Mouse (Mus musculus) MEL (cell line): ENCODE results near the gene Stk40. TPM values are rescaled to one million over a fixed set of nuclear protein-coding genes. Genes with fewer than 3 reads are reported as not detected.

Experiments
- DNase-seq: peaks from one replicate; pipeline ENCODE4 v3.0.0; 2011; ENCODE audit warnings: low read depth, low spot score
- H3K27ac ChIP-seq: 2 replicates; pipeline ENCODE4 v1.5.1; 2012; ENCODE audit warnings: low read depth, mild to moderate bottlenecking, control low read depth, low read length, moderate library complexity; ENCODE audit not compliant: control insufficient read depth
- H3K27me3 ChIP-seq, 2 experiments: fragments of 150-350 bp in 1 of 2; sonication (generic) in 1 of 2; 2 replicates each; pipeline ENCODE4 v1.6.1; 2012; ENCODE audit warnings: low read length in 2 of 2, mild to moderate bottlenecking in 2 of 2, improper control_type of control experiment in 1 of 2, moderate library complexity in 1 of 2; ENCODE audit not compliant: insufficient read depth in 2 of 2, control insufficient read depth in 1 of 2
- H3K36me3 ChIP-seq, 2 experiments: 2 replicates each; pipeline ENCODE4 v1.6.1; 2012 to 2014; ENCODE audit warnings: low read length in 2 of 2, improper control_type of control experiment in 1 of 2, inconsistent platforms in 1 of 2, mild to moderate bottlenecking in 1 of 2; ENCODE audit not compliant: insufficient read depth in 2 of 2, control insufficient read depth in 1 of 2
- H3K4me1 ChIP-seq, 2 experiments: fragments of 150-350 bp in 1 of 2; sonication (generic) in 1 of 2; 2 replicates each; pipeline ENCODE4 v1.6.1; 2012; ENCODE audit warnings: low read length in 2 of 2, improper control_type of control experiment in 1 of 2, mild to moderate bottlenecking in 1 of 2; ENCODE audit not compliant: insufficient read depth in 2 of 2, control insufficient read depth in 1 of 2
- H3K4me3 ChIP-seq, 2 experiments: fragments of 150-350 bp in 1 of 2; sonication (generic) in 1 of 2; 2 replicates each; pipeline ENCODE4 v1.5.1; 2012; ENCODE audit warnings: low read depth in 2 of 2, low read length in 2 of 2, mild to moderate bottlenecking in 2 of 2, moderate library complexity in 2 of 2, control low read depth in 1 of 2, improper control_type of control experiment in 1 of 2; ENCODE audit not compliant: control insufficient read depth in 1 of 2, insufficient read depth in 1 of 2
- H3K79me2 ChIP-seq: 2 replicates; pipeline ENCODE4 v1.6.1; 2012; ENCODE audit warnings: mild to moderate bottlenecking, low read length, moderate library complexity; ENCODE audit not compliant: control insufficient read depth, poor library complexity, insufficient read depth
- H3K9ac ChIP-seq: 2 replicates; pipeline ENCODE4 v1.6.1; 2012; ENCODE audit warnings: low read depth, mild to moderate bottlenecking, control low read depth, low read length, moderate library complexity; ENCODE audit not compliant: control insufficient read depth, poor library complexity, severe bottlenecking
- H3K9me3 ChIP-seq: fragments of 150-350 bp; sonication (generic); replicated peaks from 2 replicates; pipeline ENCODE4 v1.6.1; 2012; ENCODE audit warnings: mild to moderate bottlenecking, low read length, improper control_type of control experiment, moderate library complexity; ENCODE audit not compliant: insufficient read depth
- BHLHE40 ChIP-seq: IDR thresholded peaks from 2 replicates; pipeline ENCODE4 v1.6.1; 2012; ENCODE audit warnings: low read depth, mild to moderate bottlenecking, inconsistent platforms, low read length, improper control_type of control experiment, borderline replicate concordance
- CHD2 ChIP-seq: IDR thresholded peaks from 2 replicates; pipeline ENCODE4 v1.6.1; 2011; ENCODE audit warnings: low read length, improper control_type of control experiment
- CTCF ChIP-seq, 3 experiments: IDR thresholded peaks in 2 of 3; conservative IDR thresholded peaks in 1 of 3; 2 replicates each; pipeline ENCODE4 v1.5.1; 2011 to 2012; ENCODE audit warnings: low read length in 3 of 3, low read depth in 2 of 3, mild to moderate bottlenecking in 2 of 3, improper control_type of control experiment in 1 of 3, inconsistent platforms in 1 of 3, mixed read lengths in 1 of 3, moderate library complexity in 1 of 3; ENCODE audit not compliant: control insufficient read depth in 1 of 3, insufficient read depth in 1 of 3, poor library complexity in 1 of 3, severe bottlenecking in 1 of 3
- EP300 ChIP-seq, 2 experiments: IDR thresholded peaks; 2 replicates each; pipeline ENCODE4 v1.6.1; 2011; ENCODE audit warnings: improper control_type of control experiment in 2 of 2, low read length in 2 of 2, low read depth in 1 of 2, mild to moderate bottlenecking in 1 of 2
- HCFC1 ChIP-seq: IDR thresholded peaks from 2 replicates; pipeline ENCODE4 v1.6.1; 2012; ENCODE audit warnings: low read depth, mild to moderate bottlenecking, inconsistent platforms, low read length, improper control_type of control experiment, moderate library complexity
- KAT2A ChIP-seq: conservative IDR thresholded peaks from 2 replicates; pipeline ENCODE4 v1.6.1; 2012; ENCODE audit warnings: low read depth, low read length, improper control_type of control experiment, inconsistent platforms
- MAFK ChIP-seq: IDR thresholded peaks from 2 replicates; pipeline ENCODE4 v1.6.1; 2011; ENCODE audit warnings: low read depth, mild to moderate bottlenecking, low read length, improper control_type of control experiment, borderline replicate concordance
- MAX ChIP-seq: IDR thresholded peaks from 2 replicates; pipeline ENCODE4 v1.6.1; 2011; ENCODE audit warnings: low read length, improper control_type of control experiment
- MAZ ChIP-seq: IDR thresholded peaks from 2 replicates; pipeline ENCODE4 v1.6.1; 2012; ENCODE audit warnings: low read depth, mild to moderate bottlenecking, inconsistent platforms, low read length, improper control_type of control experiment
- MXI1 ChIP-seq: IDR thresholded peaks from 2 replicates; pipeline ENCODE4 v1.6.1; 2011; ENCODE audit warnings: mild to moderate bottlenecking, low read depth, low read length, improper control_type of control experiment
- MYC ChIP-seq: IDR thresholded peaks from 2 replicates; pipeline ENCODE4 v1.6.1; 2011; ENCODE audit warnings: low read depth, mild to moderate bottlenecking, low read length, improper control_type of control experiment, moderate library complexity
- NELFE ChIP-seq: IDR thresholded peaks from 2 replicates; pipeline ENCODE4 v1.6.1; 2011; ENCODE audit warnings: low read depth, low read length, improper control_type of control experiment
- NRF1 ChIP-seq: IDR thresholded peaks from 2 replicates; pipeline ENCODE4 v1.6.1; 2014; ENCODE audit warnings: low read depth, mild to moderate bottlenecking, inconsistent platforms, low read length, improper control_type of control experiment, moderate library complexity; ENCODE audit not compliant: poor library complexity, insufficient read depth, severe bottlenecking
- POLR2A ChIP-seq, 2 experiments: IDR thresholded peaks; 2 replicates each; pipeline ENCODE4 v1.6.1; 2011 to 2012; ENCODE audit warnings: low read length in 2 of 2, mild to moderate bottlenecking in 2 of 2, control low read depth in 1 of 2, improper control_type of control experiment in 1 of 2, low read depth in 1 of 2, moderate library complexity in 1 of 2; ENCODE audit not compliant: control insufficient read depth in 1 of 2, insufficient read depth in 1 of 2, poor library complexity in 1 of 2
- POLR2AphosphoS5 ChIP-seq: IDR thresholded peaks from 2 replicates; pipeline ENCODE4 v1.6.1; 2012; ENCODE audit warnings: low read depth, borderline replicate concordance, mild to moderate bottlenecking, inconsistent platforms, low read length, moderate library complexity, mixed read lengths
- SMC3 ChIP-seq: IDR thresholded peaks from 2 replicates; pipeline ENCODE4 v1.6.1; 2011; ENCODE audit warnings: low read depth, low read length, improper control_type of control experiment
- TAL1 ChIP-seq: IDR thresholded peaks from 2 replicates; pipeline ENCODE4 v1.6.1; 2012; ENCODE audit warnings: mild to moderate bottlenecking, inconsistent platforms, low read length, moderate library complexity, mixed read lengths
- TBP ChIP-seq: IDR thresholded peaks from 2 replicates; pipeline ENCODE4 v1.8.0; 2011; ENCODE audit warnings: low read depth, low read length, improper control_type of control experiment
- TCF12 ChIP-seq: IDR thresholded peaks from 2 replicates; pipeline ENCODE4 v1.6.1; 2014; ENCODE audit warnings: low read depth, mild to moderate bottlenecking, inconsistent platforms, low read length, improper control_type of control experiment, moderate library complexity
- UBTF ChIP-seq: IDR thresholded peaks from 2 replicates; pipeline ENCODE4 v1.6.1; 2012; ENCODE audit warnings: low read depth, mild to moderate bottlenecking, inconsistent platforms, low read length, improper control_type of control experiment, moderate library complexity, borderline replicate concordance; ENCODE audit not compliant: insufficient read depth
- USF2 ChIP-seq, 2 experiments: IDR thresholded peaks; 2 replicates each; pipeline ENCODE4 v1.6.1; 2011 to 2012; ENCODE audit warnings: improper control_type of control experiment in 2 of 2, low read length in 2 of 2, borderline replicate concordance in 1 of 2, inconsistent platforms in 1 of 2, low read depth in 1 of 2, mild to moderate bottlenecking in 1 of 2; ENCODE audit not compliant: insufficient read depth in 1 of 2
- ZMIZ1 ChIP-seq: IDR thresholded peaks from 2 replicates; pipeline ENCODE4 v1.6.1; 2012; ENCODE audit warnings: low read depth, mild to moderate bottlenecking, inconsistent platforms, low read length, improper control_type of control experiment, moderate library complexity
- ZNF384 ChIP-seq: IDR thresholded peaks from 2 replicates; pipeline ENCODE4 v1.6.1; 2012; ENCODE audit warnings: low read depth, mild to moderate bottlenecking, inconsistent platforms, low read length, improper control_type of control experiment
- polyA plus RNA-seq, 2 experiments: library from polyadenylated mRNA; stranded (reverse) in 1 of 2; unstranded in 1 of 2; fragments of >175 nt in 1 of 2; fragments of >200 nt in 1 of 2; gene quantifications; 2 replicates each; pipeline versions ENCODE4 v1.2.1 to v1.2.4; 2012; ENCODE audit warnings: low replicate concordance in 2 of 2, low read depth in 1 of 2; ENCODE audit not compliant: insufficient read length in 2 of 2, insufficient read depth in 1 of 2, missing spikeins in 1 of 2
- total RNA-seq: library from RNA; depleted of rRNA; stranded (reverse); fragments of 300-350 nt; gene quantifications from 2 replicates; pipeline ENCODE4 v1.2.3, GENCODE M21; 2012

The Stk40 gene
- total and polyA plus RNA-seq, 3 experiments, result 16.8 to 270 (median 79.4) TPM

- no peak for DNase-seq
- Histone ChIP-seq H3K36me3 (no peaks in the 10 kb centered on the region), H3K27ac (no peak overlapping the region), H3K4me1 (peaks cover 0 to 7% of the 10 kb centered on the region in 2 experiments; a peak in 2 of 4 replicates), H3K9ac (no peak overlapping the region), H3K9me3 (no peaks in the 10 kb centered on the region), H3K79me2 (no peaks in the 10 kb centered on the region), H3K27me3 (no peaks in the 10 kb centered on the region), H3K4me3 (no peak overlapping the region)
- TF ChIP-seq SMC3 (no peak), POLR2A (IDR thresholded peaks at IDR 0.05; ENCODE audit: control insufficient read depth in 1 of 2, insufficient read depth in 1 of 2, low read depth in 1 of 2, low read length in 2 of 2, poor library complexity in 1 of 2) (no peak), ZMIZ1 (no peak), MAFK (no peak), MYC (no peak), CTCF (IDR thresholded peaks at IDR 0.05 in 2 of 3, conservative IDR thresholded peaks at IDR 0.05 in 1 of 3; ENCODE audit: control insufficient read depth in 1 of 3, insufficient read depth in 1 of 3, low read depth in 2 of 3, low read length in 3 of 3, poor library complexity in 1 of 3, severe bottlenecking in 1 of 3) (no peak), MAZ (no peak)
Measured at GRCm38 (mm10) chr4:126149798-126150197, 46.0 kb downstream of the Stk40 start.

GRCm38 (mm10) chr4:126150297-126150948 is 46.7 kb downstream of the Stk40 start:
- no peak overlapping the region for H3K9ac ChIP-seq
- no peak overlapping the region for H3K4me3 ChIP-seq
- no peaks in the 10 kb centered on the region for H3K79me2 ChIP-seq
- no peaks in the 10 kb centered on the region for H3K27me3 ChIP-seq
- no peaks in the 10 kb centered on the region for H3K9me3 ChIP-seq
- H3K4me1 ChIP-seq, result peaks cover 0 to 7% of the 10 kb centered on the region in 2 experiments; a peak in 2 of 4 replicates
- TF ChIP-seq TBP (no peak), CHD2 (no peak), KAT2A (no peak), MXI1 (no peak), POLR2AphosphoS5 (no peak), HCFC1 (no peak), MAX (no peak), NELFE (no peak), UBTF (no peak), NRF1 (no peak), EP300 (IDR thresholded peaks at IDR 0.05; ENCODE audit: low read depth in 1 of 2, low read length in 2 of 2) (no peak), USF2 (IDR thresholded peaks at IDR 0.05; ENCODE audit: borderline replicate concordance in 1 of 2, insufficient read depth in 1 of 2, low read depth in 1 of 2, low read length in 2 of 2) (no peak), BHLHE40 (no peak), TAL1 (no peak), TCF12 (no peak), SMC3 (no peak), ZNF384 (no peak), CTCF (IDR thresholded peaks at IDR 0.05 in 2 of 3, conservative IDR thresholded peaks at IDR 0.05 in 1 of 3; ENCODE audit: control insufficient read depth in 1 of 3, insufficient read depth in 1 of 3, low read depth in 2 of 3, low read length in 3 of 3, poor library complexity in 1 of 3, severe bottlenecking in 1 of 3) (no peak)
- no peaks in the 10 kb centered on the region for H3K36me3 ChIP-seq
- H3K27ac ChIP-seq, result no peak overlapping the region
- no peak for DNase-seq
